Mouse (Mus musculus) heart, postnatal 36 days (tissue): ENCODE measurements around the gene Lrrc52. TPM values are rescaled to one million over a fixed set of nuclear protein-coding genes. Genes with fewer than 3 reads are reported as not detected.

Experiments
- DNase-seq, 2 experiments: peaks; one replicate each; pipeline ENCODE4 v3.0.0; 2021 to 2022
- intact Hi-C: fragments of 180-260 bp; cut with DNase I; formaldehyde crosslinking; loops from one replicate; pipeline ENCODE4 v1.15.1; 2025
- total RNA-seq, 2 experiments: library from RNA; stranded (reverse); gene quantifications; 2 replicates each; pipeline ENCODE4 v1.2.3; 2021

Gene Lrrc52
- total RNA-seq, 2 experiments from 2014 or later: 1.2 to 1.4 TPM

DNA sequence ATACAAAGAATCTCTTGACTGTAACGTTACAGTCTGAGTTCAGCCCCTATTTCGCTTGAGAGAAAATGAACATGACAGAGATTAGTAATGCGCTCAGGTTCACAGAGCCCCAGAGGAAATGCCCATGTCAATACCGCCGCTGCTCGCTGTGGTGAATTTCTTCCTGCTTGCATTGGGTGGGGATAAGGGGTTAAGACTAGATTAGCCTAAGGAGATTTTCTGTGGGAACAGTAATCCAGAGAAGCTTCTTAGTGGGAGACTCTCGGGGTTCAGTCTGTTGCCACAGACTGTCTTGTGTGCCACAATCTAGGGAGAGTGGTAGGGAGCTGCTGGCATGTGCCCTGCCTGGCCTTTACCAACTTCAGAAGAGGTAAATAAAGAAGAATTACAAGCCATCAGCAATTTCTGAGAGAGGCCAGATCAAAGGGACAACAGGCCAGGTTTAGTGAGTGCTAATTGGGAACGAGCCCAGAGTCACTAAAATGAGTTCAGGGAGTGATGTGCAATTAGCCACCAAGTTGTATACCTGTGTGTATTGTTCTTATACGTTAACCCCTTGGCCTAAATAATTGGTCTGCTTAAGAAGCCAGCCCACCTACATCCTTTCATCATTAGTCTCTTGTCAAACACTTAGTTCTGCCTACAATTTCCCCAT, 28.2 kb downstream of the Lrrc52 start:
- no peak for DNase-seq
- intact Hi-C loops: no loop called here

DNA sequence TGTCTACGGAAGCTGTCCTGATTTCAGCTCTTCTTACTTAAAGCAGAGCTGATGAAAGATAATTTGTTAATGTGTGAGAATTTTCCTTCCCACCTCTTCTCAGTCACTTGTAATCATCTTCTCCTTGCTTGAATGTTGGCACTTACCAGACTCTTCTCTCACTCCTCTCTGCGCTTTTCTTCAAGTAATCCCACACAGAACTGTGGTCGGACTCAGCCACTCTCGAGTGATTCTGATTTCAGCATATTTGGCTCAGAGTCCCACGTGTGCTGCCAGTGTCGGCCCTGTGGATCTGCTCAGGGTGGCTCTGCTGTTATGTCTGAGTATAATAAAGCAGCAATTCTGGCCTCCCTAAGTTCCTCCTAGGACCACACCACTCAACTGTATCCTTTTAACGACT, 29.5 kb downstream of the Lrrc52 start:
- intact Hi-C loops: no loop called here

DNA sequence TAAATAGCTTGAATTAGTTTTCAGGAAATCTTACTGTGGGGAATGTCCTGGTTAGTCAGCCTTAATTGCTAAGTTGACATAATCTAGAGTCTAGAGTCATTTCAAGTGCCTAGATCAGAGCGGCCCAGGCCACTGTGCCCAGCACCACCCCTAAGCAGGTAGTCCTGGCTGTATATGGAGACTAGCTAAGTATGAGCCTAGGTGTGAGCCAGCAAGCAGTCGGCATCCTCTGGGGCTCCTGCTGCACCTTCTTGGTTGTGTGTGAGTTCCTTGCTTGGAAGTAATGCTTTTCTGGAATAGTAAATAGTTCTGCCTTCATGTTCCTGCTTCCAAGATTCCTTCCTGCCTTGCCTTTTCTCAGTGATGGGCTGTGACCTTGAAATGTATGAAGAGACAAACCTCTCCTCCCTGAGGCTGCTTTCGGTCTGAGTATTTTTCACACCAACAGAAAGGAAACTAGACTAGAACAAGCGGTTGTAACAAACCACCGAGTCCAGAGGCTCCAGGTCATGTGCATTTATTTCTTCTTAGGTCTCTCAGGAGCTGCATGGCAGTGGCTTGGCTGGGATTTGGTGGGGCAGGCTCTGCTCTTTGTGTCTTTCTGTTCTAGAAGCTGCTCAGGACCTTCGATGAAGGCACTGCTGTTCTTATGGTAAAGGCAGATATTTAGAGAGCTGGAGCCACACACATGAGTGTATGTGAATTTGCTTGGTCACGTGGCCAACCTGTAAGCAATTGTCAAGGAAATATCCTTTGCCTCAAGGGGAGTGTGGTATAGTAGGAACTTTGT, 30.2 kb downstream of the Lrrc52 start:
- DNase-seq: no peak
- intact Hi-C loops: no loop called here

More for the DNA sequence above, 29.5 kb downstream of the Lrrc52 start:
- no peak for DNase-seq

DNA sequence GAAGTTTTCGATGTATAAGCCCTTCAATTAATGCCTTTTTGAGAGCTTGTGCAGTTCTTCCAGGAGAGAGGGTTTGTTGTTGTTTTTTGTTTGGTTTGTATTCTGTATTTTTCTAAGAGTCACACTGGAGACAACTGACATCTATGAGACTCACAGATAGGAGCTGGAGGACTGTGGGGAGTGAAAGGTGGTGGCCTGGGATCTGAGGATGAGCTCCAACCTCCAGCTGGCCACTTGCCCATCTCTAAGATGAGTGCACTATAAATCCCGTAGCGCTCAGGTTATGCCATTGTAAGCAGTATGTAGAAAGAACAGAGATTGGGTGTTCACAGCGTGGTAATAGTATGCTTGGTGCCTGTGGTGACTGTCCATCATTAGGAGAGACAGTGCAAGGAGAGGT, 31.6 kb downstream of the Lrrc52 start:
- DNase-seq: no peak
- intact Hi-C loops: no loop called here

DNA sequence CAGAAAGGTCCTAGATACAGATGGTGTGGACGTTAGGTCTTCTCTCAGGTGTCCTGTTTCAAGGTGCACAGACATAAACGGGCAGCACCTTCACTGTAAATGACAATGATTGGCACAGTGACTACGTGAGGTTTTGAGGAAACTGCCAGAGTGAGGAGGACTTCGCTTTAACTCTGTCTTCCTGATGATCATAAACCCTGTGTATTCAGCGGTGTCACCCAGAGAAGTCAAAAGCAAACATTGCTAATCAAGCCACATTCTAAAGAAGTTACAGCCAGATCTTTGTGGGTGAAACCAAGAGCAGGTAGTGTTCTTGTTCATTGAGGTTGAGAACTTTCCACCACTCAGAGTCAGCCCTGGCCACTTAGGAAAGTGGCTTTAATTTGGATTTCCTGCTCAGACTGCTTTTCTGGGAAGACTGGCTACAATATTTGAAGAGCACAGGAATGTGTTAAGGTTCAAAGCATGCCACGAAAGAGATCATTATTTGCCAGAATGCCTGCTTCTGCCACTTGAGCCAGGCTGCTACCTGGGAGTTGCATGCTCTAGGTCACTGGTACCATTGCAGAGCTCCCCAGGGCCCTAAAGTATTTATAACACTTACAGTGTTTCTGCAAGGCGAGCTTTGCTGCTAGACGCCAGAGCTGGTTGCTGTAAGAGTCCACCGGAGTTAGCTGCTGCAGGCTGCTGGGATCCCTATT, 35.5 kb downstream of the Lrrc52 start:
- intact Hi-C loops: no loop called here

DNA sequence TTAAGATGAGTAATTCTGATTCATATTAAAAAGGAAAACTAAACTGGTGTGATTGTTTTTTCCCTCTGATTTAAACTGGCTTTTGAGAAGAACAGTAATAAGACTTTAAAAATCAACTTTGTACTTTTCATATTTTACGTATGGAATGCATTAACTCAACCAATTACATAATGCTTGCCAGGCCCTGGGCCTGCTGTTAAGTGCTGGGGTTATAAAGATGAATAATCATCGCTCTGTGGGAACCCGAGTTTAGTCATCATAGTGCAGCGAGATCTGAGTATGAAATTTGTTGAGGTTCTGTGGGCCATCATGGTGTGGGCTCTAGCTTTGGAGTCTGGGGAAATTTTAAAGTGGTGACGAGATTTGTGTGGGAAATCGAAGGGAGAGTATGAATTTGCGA, 39.9 kb downstream of the Lrrc52 start:
- intact Hi-C loops: no loop called here
- no peak for DNase-seq

More for the DNA sequence above, 35.5 kb downstream of the Lrrc52 start:
- no peak for DNase-seq

DNA sequence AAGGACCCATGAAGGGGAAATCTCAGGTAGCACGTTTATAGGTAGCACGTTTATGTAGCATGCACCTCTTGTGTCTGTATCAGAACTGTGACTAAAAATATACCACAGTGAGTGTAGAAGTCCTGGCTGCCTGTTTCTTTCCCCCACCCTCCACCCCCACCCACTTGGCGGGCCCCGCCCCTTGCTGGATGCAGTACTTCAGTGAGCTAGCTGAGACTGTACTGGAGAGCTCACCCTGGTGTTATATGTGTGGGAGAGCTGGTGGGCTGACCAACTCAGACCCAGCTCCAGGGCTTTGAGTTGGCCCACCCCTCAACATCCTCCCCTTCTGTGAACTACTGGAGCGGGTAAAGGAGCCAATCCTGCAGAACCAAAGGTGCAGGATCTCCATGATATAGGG, 41.0 kb downstream of the Lrrc52 start:
- intact Hi-C loops: no loop called here
- DNase-seq: peak in 1 of 2 experiments; percentile 21

DNA sequence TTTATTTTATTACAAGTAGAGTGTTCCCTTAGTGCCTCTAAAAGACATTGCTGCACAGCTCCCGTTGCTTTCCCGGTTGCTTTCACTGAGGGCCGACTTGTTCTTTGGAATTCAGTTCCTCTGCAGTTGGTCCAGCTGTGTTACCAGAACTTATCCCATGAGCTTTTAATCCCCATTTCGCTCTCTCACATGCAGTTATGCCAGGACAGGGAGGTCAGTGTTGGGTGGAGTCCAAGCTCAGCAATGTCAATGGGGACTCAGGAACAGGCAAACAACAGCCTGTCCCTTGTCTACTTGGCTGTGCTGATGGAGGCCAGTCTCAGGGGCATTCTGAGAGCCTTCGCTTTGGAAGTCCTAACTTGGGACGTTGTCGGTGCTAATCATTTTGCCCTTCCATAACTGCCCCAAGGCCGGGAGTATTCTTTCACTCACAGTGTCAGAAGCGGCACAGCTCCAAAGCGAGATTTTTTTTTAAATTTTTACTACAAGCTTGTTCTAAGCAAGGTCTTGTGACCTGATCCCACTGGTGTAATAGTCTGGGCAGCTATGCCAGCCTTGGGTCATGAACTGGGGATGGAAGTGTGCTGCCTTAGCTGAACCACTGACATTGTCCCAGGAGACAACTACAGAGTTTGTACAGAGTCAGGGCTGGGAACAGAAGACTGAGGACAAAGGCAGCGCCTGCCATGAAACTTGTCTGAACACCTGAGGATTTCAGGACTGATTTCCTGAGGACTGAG, 43.9 kb downstream of the Lrrc52 start:
- intact Hi-C loops: loop anchor here (5.0 kb wide), 1 partner anchor 100 kb away; no protein-coding TSS in a partner anchor
- peak; percentile 50 to 58 for DNase-seq

DNA sequence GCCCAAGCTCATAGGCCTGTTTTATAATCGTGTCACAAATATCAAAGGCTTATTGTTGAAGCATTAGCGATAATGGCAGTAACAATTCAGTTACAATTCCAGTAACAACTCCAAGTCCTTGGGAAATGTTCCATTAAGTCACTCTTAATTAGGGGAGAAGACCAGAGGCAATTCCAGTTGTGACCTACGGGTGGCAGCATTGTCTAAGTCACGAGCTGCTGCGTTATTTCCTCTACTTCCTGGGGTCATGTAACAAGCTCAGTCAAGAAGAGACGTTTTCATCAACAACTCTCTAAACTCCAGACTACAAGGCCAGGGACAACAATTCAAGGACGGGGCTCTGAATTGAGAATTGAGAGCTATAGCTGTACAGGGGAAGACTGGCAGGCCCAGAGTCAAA, 51.7 kb downstream of the Lrrc52 start:
- intact Hi-C loops: loop anchor here (1.0 to 10.0 kb wide), 4 partner anchors 222 to 480 kb away; no protein-coding TSS in a partner anchor

DNA sequence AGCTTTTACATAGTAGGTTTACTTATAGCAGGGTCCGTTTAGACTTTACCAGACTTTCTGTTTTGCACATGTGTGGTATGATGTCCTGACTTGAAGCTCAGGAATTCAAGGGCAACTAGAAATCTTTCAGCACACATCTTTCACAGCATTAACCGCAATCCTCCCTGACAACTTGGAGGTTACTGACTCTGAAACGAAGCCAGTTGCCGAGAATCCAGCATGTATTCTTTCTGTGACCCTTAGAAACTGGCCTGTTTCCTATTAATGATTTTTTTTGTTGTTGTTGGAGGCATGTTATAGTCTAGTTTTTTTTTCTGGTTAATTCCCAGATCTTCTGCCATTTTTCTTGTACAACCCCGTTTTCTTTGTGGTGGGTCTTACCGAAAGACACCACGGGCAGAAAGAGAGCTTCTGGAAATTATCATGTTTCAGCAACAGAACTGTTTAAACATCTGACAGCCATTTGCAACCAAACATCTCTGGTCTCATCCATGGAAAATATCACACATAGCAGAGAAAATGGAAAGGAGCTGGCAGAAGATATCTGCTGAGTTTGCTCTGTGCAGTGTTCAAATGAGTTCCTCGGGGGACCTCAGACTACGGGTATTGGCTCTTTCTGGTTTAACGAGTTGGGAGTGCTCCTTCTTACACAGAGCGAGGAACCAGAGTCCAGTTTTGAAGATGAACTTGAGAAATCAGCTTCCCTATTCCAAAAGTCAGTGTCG, 54.4 kb downstream of the Lrrc52 start:
- DNase-seq: no peak
- intact Hi-C loops: loop anchor here (10.0 kb wide), 1 partner anchor 483 kb away; no protein-coding TSS in a partner anchor

More for the DNA sequence above, 51.7 kb downstream of the Lrrc52 start:
- peak; percentile 78 to 83 for DNase-seq

DNA sequence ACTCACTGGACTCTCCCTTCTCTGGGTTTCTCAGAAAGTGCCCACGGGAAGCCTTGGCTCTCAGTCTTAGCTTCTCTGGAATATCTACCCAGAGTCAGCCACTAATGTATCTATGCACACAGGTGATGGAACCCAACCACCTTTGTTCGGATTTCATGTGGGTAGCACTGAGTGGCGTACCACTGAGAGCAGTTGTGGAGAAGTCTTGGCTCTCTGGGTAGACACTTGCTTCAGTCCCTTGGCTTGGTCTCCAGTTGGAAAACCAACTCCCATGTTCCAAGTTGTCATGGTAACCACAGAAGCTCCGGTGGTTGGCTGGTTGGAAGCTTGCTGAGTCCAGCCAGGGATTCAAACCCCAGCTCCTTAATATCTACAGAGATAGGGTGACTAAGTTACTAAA, 57.0 kb downstream of the Lrrc52 start:
- no peak for DNase-seq
- intact Hi-C loops: no loop called here

DNA sequence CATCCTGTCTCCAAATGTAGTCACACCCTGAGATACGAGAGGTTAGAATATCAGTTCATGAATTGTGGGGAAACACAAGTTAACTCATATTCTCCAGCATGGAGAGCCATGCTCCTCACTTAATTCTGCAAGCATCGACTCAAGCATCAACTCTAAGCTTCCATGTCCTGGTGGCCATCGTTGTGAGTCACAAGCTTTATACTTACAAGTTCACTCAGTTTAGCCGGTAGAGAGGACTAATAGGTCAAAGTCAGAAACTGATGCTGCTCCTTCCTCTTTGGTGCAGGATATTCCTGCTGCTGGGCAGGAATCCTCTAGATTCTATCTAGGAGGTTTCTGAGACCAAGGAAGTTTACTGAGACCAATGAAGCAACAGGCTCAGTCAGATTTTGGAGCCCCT, 61.3 kb downstream of the Lrrc52 start:
- no peak for DNase-seq
- intact Hi-C loops: no loop called here

Other genes starting within 250 kb of the Lrrc52 start
- gene Uck2, start 181.5 kb downstream of the Lrrc52 start, total RNA-seq: 10 to 100 TPM; 52.8 to 54.2 TPM
- gene Tmco1, start 158.4 kb downstream of the Lrrc52 start, total RNA-seq: 10 to 100 TPM; 87.5 to 93.7 TPM
- gene Aldh9a1, start 116.8 kb downstream of the Lrrc52 start, total RNA-seq: 10 to 100 TPM; 22.9 to 24.4 TPM
- 100 to 1,000 TPM; 324 to 329 TPM for gene Mgst3, start 72.9 kb downstream of the Lrrc52 start, total RNA-seq
- 10 to 100 TPM; 55.0 to 69.1 TPM for gene Rxrg, start 131.6 kb upstream of the Lrrc52 start, total RNA-seq
- not detected for gene Lmx1a, start 222.5 kb upstream of the Lrrc52 start, total RNA-seq